Mouse (Mus musculus) lung, postnatal 10 days (tissue): ENCODE results near the gene Pcbp3.
"Not testable (repeated sequence)": the region's sequence is repeated elsewhere in the genome, so short reads cannot be mapped to it uniquely, and the experiment has no call there.

Source experiments
- DNase-seq: peaks from one replicate; pipeline ENCODE4 v3.0.0; 2021

The Pcbp3 gene

DNA sequence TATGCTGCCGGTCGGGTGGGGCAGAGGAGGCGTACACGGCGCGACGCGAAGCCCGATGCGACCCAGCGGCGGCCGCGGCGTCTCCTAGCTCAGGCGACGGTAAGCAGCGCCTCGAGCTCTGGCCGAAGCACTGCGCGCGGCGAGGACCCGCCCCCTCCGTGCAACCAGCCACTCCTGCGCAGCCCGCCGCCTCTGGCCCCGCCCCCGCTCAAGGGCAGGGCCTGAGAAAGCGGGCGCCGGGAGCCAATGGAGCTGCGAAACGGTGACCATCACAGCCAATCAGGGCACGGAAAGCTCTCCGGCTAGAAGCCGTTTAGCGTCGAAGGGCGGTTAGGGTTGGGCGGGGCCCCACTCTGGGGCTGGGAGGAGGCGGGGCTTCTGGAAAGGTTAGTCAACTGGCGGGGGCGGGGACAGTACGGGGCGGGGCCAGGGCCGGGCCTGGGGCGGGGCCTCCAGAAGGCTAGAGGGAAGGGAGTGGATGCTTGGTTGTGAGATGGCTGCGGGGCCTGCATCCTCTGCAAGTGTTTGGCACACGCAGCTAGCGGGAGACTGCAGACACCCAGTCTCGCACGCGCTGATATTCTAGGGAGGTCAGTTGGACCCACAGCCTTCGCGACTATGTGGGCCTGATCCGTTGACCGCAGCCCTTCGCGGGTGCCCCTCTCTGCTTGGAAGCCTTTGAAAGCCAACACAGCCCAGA, at the start of gene Pcbp3:
Gene Pcbp3, minus strand, starts transcription at position 98 of the 700 bp plus-strand sequence.
- peak; percentile 98 for DNase-seq

DNA sequence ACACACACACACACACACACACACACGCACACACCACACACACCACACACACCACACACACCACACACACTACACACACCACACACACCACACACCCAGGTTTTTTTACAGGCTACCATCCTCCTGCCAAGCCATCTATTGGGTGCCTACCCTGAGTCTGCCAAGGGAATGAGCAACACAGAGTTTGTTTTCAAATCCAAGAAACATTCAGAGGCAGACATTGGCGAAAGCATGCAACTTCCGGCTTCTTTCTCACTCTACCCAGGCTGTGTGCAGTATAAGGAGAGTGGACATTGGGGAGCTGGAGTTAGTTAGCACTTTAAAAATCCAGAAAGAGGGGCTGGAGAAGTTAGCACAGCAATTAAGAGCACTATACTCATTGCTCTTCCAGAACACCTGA, 47.0 kb upstream of the Pcbp3 start:
- DNase-seq, result no peak

DNA sequence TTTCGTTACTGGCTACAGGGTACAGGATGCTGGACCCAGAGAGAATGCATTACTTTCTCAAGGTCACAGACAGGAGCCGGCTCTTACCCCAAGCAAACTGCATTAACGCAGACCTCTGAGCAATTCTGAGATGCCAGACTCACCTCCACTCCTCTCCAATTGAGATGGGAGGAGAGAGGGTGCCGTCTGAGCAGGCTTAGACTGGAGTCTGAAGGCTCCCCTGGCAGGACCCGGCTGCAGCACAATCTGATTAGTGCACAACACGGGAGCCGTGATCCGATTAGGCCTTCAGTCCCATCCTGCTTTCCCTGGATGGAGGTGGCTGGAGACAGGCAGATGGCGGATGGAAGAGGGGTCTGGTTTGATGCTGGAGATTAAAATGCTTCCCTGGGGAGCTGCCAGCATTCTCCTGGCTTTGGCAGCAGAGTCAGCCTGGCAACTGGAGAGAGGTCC, 46.4 kb upstream of the Pcbp3 start:
- DNase-seq, result no peak

DNA sequence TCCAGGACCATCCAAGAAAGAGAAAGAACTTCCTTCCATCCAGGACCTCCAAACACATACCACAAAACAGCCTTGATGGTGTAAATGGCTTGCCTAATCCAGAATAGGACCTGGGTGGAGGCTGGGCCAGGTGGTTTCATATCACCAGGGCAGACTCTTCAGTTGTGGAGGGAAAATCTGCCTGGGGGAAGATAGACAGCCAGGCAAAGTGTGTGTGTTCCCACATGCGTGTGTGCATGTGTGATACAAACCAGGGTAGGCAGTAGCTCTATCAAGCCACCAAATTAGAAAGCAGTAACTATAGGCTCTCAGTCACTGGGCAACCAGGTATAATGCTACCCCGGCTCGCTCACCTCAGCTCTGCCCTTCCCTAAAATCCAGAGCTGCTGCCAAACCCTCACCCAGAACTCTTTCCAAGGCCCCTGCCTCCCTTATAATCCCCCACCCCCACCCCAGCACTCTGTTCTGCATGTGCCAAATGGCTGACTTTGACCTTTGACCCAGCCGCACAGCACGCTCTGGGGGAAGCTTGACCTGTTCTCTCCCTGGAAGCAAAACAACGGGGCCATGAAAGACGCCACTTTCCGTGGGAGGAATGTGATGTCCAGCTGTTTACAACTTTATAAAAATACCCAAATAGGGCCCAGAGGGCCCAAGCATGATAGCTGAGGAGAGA, 45.9 kb upstream of the Pcbp3 start:
- DNase-seq, result peak; percentile 9

DNA sequence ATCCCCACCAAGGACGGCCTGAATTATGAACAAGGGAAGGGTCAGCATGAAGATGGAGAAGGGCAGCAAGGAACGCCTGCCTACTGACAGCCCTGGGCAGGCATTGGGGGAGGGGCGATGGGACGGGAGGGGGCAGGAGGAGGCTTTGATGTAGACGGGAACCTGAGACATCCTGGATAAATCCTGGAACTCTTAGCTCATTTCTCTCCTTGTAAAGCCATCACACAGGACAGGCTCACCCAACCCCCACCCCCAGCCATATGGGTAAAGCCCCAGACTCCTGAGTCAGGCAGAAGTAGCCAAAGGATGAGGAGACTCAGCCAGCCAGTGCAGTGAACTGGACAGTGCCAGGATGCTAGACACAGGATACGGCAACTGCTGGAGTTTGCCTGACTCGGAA, 43.2 kb upstream of the Pcbp3 start:
- DNase-seq, result no peak

DNA sequence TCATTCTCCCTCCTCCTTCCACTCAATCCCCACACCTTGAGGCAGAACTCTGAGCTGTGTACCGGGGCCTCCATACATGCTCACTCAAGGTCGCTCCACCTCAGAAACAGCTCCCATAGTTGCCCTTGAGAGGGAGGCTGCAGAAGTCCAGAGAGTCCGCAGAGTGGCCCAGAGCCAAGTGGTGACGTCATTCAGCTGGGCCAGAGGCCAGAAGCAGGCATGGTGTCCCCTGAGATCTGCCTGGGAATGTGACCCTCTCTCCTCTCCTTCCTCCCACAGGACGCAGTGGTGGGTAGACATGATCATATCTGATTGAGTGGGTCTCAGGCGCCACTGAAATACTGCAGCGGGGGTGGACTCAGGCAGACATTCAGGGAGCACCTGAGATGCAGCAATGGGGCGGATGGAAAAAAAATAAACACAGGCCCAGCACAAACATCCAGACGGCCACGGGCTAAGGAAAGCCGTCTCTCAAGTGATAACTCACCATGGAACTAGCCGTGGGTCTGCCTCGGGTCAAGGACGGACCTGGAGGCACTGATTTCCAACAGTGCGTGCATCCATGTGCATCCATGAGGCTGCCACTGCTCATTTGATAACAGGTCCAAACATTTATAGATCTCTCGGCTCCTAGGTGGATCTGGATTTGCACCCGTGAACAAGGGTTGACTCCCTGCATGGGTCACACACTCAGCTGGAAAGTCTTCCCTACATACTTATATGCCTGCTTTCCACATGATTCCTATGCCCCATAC, 36.2 kb upstream of the Pcbp3 start:
- peak; percentile 89 for DNase-seq

DNA sequence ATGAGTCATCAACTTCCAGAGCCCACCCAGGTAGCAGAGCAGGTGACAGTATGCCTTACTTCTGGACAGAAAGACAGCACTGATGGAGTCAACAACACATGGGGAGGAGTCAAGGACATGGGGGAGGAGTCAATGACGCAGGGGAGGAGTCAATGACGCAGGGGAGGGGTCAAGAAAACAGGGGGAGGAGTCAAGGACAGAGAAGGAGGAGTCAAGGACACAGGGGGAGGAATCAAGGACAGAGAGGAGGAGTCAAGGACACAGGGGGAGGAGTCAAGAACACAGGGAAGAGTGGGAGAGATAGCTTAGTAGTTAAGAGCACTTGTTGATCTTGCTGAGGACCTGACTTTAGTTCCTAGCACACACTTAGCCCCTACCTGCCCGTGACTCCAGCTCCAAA, 30.8 kb upstream of the Pcbp3 start:
- no peak for DNase-seq

DNA sequence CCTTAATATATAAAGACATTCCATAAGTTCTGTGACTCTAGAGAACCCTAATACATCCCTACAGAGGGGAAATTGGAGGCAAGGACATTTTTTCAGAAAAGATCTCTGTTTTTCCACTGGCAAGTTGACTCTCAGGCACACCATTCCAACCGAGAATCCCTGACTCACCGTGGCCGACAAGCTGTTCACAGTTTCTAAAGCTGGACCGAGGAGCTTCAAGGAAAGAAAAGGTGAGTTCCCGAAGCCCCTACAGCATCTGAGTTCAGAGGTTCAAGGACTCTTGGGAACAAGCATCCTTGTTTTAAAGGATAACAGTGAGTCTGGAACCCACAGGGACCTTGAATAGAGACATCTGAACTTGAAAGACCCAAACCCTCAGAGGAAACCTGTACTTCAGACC, 26.9 kb upstream of the Pcbp3 start:
- DNase-seq, result no peak

DNA sequence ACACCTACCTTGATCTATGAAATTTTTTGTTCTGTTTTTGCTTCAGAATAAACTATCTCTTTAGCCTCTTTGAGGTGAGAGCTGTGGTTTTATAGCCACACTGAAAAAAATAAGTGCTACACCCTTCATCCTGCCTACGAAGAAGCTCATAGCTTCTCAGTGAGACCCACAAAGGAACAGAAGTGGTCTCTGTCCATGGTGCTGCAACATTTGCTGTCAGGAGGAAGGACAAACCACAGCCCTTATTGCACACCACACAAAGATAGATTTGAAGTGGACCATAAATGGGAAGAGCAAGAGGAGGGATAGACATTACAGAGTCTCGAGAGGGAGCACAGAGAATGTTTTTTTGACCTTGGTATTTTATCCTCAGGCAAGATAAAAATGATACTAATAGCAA, 16.4 kb upstream of the Pcbp3 start:
- peak; percentile 49 for DNase-seq

DNA sequence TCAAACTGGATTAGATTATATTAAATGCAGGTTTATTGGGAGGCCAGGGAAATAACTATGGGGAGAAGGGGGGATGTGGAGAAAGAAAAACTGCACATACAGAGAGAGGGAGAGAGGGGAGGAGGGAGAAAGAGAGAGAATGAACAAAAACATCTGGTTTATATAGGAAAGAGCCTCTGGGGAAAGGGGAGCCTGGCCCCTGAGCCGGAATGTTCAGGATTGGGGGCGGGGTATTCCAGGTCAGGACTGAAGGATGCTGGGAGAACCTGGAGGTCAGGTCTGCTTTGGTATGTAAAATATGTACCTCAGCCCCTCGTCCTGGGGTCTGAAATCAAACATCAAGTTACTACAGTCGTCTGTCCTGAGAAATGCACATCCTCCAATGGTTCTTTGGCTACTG, 15.0 kb upstream of the Pcbp3 start:
- DNase-seq, result no peak

DNA sequence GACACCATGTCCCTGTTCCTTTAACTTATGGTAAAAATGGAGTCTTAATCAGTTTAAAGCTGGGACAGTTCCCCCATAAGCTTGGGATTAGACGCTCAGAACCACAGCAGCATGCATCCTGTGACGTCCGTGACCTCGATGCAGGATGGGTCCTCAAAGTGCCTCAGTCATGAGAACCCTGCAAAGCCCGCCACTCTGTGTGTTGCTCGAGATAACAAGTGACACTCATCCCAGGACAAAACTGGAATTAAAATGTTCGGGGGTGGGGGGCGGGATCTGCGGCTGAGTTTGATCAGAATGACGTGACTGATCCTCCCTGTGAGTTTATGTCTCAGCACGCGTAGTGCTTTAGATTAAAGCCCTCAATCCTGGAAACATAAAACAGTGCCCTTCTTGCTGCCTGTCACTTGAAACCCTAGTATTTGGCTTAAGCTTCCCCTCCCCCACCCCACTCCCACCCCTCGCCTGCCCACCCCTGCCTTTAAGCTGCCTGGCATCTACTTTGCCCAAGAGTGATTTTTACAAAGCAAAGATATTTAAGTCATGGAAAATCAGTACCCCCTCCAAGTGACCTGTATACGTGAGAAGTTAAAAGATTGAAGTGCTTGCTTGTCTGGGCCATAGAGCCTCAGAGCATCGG, 12.2 kb upstream of the Pcbp3 start:
- no peak for DNase-seq

DNA sequence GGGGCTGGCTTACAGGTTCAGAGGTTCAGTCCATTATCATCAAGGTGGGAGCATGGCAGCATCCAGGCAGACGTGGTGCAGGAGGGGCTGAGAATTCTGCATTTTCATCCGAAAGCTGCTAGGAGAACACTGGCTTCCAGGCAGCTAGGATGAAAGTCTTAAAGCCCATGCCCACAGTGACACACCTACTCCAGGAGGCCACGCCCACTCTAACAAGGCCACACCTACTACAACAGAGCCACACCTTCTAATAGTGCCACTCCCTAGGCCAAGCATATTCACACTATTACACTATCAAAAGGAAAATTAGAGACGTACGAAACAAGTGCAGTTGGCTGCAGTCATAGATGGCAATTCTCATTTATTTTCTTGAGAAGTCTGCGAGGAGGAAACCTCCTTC, 10.6 kb upstream of the Pcbp3 start:
- DNase-seq, result not testable (repeated sequence)

DNA sequence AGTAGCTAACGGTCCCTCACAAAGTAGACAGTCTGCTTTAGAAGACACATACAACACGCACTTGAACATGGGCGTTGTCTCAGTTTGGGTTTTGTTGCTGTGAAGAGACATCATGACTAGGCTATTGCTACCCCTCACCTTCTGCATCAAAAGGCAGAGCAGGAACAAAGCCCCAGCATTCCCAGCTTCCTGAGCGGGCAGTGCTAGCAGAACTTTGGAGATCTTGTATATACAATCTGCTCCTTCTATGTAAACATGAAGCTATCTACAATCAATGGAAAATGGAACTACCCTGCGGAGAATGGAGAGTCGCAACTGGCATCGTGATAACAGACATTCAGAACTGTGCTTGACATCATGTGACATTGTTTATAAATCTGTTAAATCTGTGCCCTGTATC, 9.3 kb upstream of the Pcbp3 start:
- DNase-seq, result peak; percentile 35

DNA sequence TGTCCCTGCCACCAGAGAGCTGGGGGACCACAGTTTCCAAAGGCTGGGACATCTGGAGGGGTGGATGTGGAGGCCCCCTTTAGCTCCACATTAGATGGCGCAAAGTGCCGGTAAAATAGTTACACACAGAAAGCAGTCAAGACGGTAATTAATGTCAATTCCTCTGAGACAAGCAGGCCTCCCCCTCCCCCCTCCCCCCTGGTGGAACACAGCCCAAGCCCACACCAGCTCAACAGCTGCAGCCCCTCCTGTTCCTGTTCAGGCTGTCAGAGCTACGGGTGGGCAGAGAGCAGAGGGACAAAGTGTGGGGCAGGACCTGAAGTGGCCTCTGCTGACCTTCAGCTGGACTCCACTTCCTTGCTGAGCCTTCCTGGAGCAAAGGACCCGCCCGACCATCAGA, 2.7 kb upstream of the Pcbp3 start:
- peak; percentile 51 for DNase-seq

DNA sequence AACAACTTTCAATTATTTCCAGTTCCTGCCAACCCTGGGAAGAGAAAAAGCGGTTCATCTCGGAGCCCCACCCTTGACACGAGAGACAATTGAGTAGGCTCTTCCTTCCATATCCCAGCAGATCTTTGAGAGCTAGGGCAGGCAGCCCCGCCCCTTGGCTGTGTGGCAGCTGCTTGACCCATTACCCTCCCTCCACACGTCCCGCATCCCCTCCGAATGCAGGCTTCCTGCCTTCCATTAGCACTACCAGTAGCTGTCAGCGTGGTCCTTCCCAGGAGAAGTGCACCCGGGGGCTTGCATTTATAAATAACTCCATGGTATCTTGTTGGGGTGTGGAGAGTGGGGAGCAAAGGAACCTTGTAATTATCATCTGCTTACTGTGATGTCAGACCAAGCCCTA, 2.3 kb upstream of the Pcbp3 start:
- peak; percentile 76 for DNase-seq

DNA sequence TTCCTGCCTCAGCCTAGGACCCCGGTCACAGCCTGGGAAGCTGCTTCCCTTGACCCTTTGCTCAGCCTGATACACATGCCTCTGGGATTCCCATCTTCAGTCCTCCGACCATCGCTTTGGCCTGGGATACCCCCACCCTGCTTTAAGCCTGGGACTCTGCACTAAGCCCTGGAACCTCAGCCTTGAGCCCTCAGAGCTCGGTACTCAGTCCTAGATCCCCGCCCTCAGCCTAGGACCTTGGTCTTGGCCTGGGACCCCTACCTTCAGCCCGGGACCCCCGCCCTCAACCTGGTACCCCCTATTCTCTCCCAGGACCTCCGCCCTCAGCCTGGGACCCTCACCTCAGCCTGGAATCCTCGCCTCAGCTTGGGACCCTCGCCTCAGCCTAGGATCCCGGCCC, 531 bp downstream of the Pcbp3 start:
- peak; percentile 12 for DNase-seq

DNA sequence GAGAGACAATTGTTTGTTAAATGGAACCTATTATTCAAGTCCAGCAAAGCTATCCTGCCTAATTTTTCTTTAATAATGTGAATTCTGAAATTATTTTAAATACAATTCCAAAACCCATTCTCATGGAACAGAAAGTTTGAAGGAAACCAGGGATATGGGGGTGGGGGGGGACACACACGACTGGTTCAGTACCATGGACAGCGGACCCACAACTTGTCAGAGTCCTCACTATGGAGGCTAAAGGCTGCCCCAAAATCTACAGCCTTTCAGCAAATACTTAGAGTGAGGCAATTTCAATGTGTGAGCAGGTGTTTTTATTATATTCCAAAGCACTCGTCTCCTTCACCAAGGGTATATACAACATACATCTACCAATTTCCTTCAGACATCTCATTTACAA, 3.5 kb downstream of the Pcbp3 start:
- peak; percentile 23 for DNase-seq

DNA sequence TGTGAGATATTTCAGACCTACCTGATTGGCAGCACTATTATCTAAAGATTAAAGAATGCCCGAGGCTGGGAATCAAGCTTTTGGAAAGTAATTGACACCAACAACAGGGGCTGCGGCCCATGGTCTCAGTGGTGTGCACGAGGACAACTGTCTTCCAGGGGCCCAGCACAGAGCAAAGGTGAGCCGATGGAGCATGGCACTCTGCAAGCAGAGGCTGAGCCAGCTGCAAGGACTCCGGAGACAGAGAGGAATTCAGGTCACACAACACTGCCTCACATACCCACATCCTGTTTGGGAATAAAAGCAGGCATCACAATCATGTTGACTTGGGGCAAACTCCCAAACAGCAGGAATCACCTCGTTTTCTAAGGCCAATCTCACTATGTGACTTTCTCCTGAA, 5.5 kb downstream of the Pcbp3 start:
- DNase-seq, result no peak

DNA sequence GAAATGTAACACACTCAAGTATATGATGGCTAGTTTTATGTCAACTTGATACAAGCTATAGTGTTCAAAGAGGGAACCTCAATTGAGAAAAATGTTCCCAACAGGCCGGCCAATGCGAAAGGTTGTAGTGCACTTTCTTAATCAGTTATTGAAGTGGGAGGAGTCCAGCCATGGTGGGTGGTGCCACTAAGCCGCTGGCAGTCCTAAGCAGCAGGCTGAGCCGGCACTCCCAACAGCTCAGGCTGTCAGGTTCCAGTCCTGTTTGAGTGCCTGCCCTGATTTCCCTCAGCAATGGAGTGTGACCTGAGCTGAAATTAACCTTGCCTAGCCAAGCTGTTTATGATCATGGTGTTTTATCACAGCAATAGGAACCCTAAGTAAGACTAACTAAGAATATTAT, 20.6 kb downstream of the Pcbp3 start:
- DNase-seq, result no peak

DNA sequence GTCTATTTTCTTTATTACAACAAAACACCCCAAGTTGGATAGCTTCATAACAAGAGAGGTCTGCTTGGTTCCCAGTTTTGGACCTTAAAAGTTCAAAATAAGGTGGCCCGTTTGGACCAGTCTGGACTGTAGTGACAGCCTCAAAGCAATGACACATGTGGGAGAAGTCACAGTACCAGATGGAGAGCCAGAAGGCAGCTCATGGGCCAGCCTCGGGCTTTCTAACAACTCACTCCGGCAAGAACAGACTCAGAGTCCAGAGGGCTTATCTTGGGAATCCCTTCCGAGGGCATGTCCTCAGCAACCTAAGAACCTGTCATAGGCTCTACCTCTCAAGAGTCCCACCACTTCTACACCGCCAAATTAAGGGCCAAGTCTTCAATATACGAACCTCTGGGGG, 24.9 kb downstream of the Pcbp3 start:
- no peak for DNase-seq

DNA sequence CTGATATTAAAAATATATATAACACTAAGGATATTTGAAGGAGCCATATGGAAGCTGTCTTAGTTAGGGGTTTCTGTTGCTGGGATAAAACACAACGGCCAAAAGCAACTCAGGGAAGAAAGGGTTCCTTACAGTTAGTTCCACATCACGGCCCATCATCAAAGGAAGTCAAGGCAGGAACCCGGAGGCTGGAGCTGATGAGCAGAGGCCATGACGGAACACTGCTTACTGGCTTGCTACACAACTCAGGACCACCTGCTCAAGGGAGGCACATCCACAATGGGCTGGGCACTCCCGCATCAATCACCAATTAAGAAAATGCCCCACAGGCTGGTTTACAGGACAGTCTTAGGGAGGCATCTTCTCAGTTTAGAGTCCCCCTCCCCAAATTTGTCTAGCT, 26.9 kb downstream of the Pcbp3 start:
- DNase-seq, result no peak

DNA sequence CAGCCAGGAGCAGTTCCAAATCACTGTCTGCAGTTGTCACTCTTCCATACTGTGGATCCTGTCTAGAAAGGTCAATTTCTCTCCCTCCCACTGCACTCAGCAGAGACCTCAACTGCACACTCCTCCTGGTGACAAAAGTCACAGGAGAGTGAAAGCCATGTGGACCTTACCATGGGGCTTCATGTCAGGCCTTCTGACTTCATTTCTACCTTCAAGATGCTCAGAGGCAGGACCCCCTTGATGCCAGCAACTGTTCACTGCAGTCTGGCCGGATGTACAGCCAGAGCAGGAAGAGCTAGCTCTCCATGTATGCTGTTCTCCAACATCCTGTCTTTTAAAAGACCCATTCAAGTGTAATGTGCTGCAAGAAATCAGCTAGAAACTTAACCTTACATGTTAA, 29.9 kb downstream of the Pcbp3 start:
- DNase-seq, result no peak

DNA sequence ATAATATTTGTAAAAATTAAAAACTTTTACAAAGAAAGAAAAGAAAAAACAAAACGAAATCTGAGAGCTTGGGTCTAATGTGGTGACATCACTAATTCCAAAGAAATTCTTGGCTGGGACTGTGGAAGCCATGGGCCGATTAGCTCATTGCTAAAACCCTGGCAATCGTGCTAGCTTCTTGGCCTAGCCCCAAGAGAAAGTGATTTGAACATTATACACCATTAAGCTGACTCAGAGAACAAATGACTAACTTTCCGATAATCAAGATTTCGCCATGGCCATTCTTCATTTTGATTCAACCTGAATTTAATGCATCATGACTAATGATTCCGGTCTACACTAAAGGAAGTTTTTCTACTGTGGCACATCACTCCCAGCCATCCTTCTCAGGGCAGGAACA, 30.6 kb downstream of the Pcbp3 start:
- peak; percentile 85 for DNase-seq

DNA sequence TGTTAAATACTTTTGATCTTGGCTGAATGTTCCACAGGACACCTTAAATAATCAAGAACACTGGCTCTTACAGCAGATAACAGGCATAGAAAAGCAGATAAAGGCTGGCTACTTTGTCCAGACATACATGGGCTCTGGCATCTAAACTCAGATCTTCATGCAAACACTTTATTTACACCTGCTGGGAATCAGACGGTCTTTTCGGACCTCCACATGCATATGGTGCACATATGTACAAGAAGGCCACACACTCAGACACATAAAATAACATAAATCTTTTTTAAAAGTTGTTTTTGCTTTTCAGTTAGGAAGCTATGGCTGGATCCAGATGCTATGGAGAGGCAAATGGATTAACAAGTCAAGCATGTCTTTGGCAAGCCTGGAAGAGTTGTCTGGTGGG, 37.2 kb downstream of the Pcbp3 start:
- DNase-seq, result no peak
